ENCODE assay signal across 13 mouse cellular contexts in genomic region chr7:133608631-133609340, GRCm38 (mm10). TPM values are rescaled to one million over a fixed set of nuclear protein-coding genes. Genes with fewer than 3 reads are reported as not detected.
DNase-seq lines count a peak whose midpoint lies in the region; ATAC-seq and TF ChIP-seq lines count a peak whose summit lies in the region.
"Had no signal": no experiment of that assay in that cellular context is flagged by ENCODE, and none has a peak within 500 bp of the region (broad histone marks: within the 10 kb centered on the region; RNA-seq: fewer than 3 reads in every experiment).

No protein-coding gene starts in this region.

- TF ChIP-seq CTCF in lung, embryonic 14.5 days (IDR thresholded peaks at IDR 0.05; ENCODE audit: low read depth) = no peak
- no peak for TF ChIP-seq CTCF in midbrain, postnatal 0 days (IDR thresholded peaks at IDR 0.05)

- no peak overlapping the region for H3K4me3 ChIP-seq in lung, embryonic 14.5 days (ENCODE audit: low read depth, low read length)
- no peak overlapping the region for H3K4me3 ChIP-seq in forebrain, embryonic 14.5 days (ENCODE audit: low read depth, low read length)
- no peak overlapping the region for H3K4me3 ChIP-seq in midbrain, postnatal 0 days (ENCODE audit: low read depth, low read length)
- no peak overlapping the region for H3K4me3 ChIP-seq in liver, embryonic 11.5 days (ENCODE audit: low read depth, low read length)
- H3K4me3 ChIP-seq: heart, adult 2 months; liver, embryonic 15.5 days had no signal

- no peak overlapping the region for H3K9ac ChIP-seq in lung, embryonic 14.5 days
- 0 out of 2 replicates have a peak overlapping the region, but pooled peaks have one; percentile 25 for H3K9ac ChIP-seq in forebrain, embryonic 14.5 days (ENCODE audit: low read length)
- no peak overlapping the region for H3K9ac ChIP-seq in midbrain, postnatal 0 days (replicated peaks; ENCODE audit: low read length, poor library complexity, severe bottlenecking)
- H3K9ac ChIP-seq in liver, embryonic 11.5 days (ENCODE audit: low read depth, low read length) = no peak overlapping the region
- H3K9ac ChIP-seq: liver, embryonic 15.5 days had no signal

- H3K4me1 ChIP-seq in lung, embryonic 14.5 days (ENCODE audit: insufficient read depth) = no peaks in the 10 kb centered on the region
- H3K4me1 ChIP-seq in forebrain, embryonic 14.5 days (ENCODE audit: control insufficient read depth, insufficient read depth, low read length) = peaks cover 21% of the 10 kb centered on the region
- H3K4me1 ChIP-seq in midbrain, postnatal 0 days (ENCODE audit: insufficient read depth, low read length) = peaks cover 12% of the 10 kb centered on the region
- H3K4me1 ChIP-seq in liver, embryonic 11.5 days (replicated peaks; ENCODE audit: control insufficient read depth, insufficient read depth, low read length) = no peaks in the 10 kb centered on the region
- H3K4me1 ChIP-seq: liver, embryonic 15.5 days had no signal

- peak overlapping the region; percentile 44 for H3K4me2 ChIP-seq in lung, embryonic 14.5 days
- H3K4me2 ChIP-seq in forebrain, embryonic 14.5 days (ENCODE audit: low read length) = peak overlapping the region; percentile 28; the same call in 1 of the 2 replicates
- peak overlapping the region; percentile 38 for H3K4me2 ChIP-seq in midbrain, postnatal 0 days (ENCODE audit: low read depth, low read length, poor library complexity, severe bottlenecking)
- H3K4me2 ChIP-seq in liver, embryonic 11.5 days = no peak overlapping the region
- H3K4me2 ChIP-seq: liver, embryonic 15.5 days had no signal

- H3K9me3 ChIP-seq in lung, embryonic 14.5 days (ENCODE audit: low read depth, low read length) = no peaks in the 10 kb centered on the region
- no peaks in the 10 kb centered on the region for H3K9me3 ChIP-seq in forebrain, embryonic 14.5 days (replicated peaks; ENCODE audit: control insufficient read depth, low read length)
- no peaks in the 10 kb centered on the region for H3K9me3 ChIP-seq in midbrain, postnatal 0 days (ENCODE audit: low read length)
- H3K9me3 ChIP-seq in liver, embryonic 11.5 days (ENCODE audit: control insufficient read depth, low read length) = no peaks in the 10 kb centered on the region
- H3K9me3 ChIP-seq: liver, embryonic 15.5 days had no signal

- H3K27ac ChIP-seq in lung, embryonic 14.5 days (ENCODE audit: low read depth) = peak overlapping the region; percentile 79
- peak overlapping the region; percentile 79 for H3K27ac ChIP-seq in forebrain, embryonic 14.5 days (ENCODE audit: low read depth, low read length)
- peak overlapping the region; percentile 51 for H3K27ac ChIP-seq in midbrain, postnatal 0 days (ENCODE audit: low read depth, low read length)
- H3K27ac ChIP-seq in liver, embryonic 11.5 days (ENCODE audit: low read depth, low read length) = no peak overlapping the region
- H3K27ac ChIP-seq: heart, adult 2 months; liver, embryonic 15.5 days had no signal

- WGBS in lung, embryonic 14.5 days = 39% methylated on average over 13 of the region's 13 CpGs
- 48% methylated on average over 13 of the region's 13 CpGs for WGBS in forebrain, embryonic 14.5 days
- 30% methylated on average over 13 of the region's 13 CpGs for WGBS in midbrain, postnatal 0 days
- WGBS in liver, embryonic 11.5 days = 74% methylated on average over 13 of the region's 13 CpGs

- no peak for DNase-seq in frontal cortex, postnatal 25 days (ENCODE audit: low spot score in 2 of 2)
- peak; percentile 44 for DNase-seq in lung, embryonic 14.5 days
- no peak for DNase-seq in lung, postnatal 14 days
- DNase-seq in forebrain, embryonic 14.5 days (ENCODE audit: low spot score) = peak; percentile 68
- DNase-seq in midbrain, postnatal 0 days (ENCODE audit: low spot score) = peak; percentile 18
- no peak for DNase-seq in thymus, adult 18-20 months
- no peak for DNase-seq in liver, embryonic 11.5 days (ENCODE audit: low spot score)
- DNase-seq: heart, adult 2 months had no signal

- no peaks in the 10 kb centered on the region for H3K36me3 ChIP-seq in lung, embryonic 14.5 days (ENCODE audit: insufficient read depth)
- no peaks in the 10 kb centered on the region for H3K36me3 ChIP-seq in forebrain, embryonic 14.5 days (ENCODE audit: control insufficient read depth, insufficient read depth, low read length)
- H3K36me3 ChIP-seq in midbrain, postnatal 0 days (ENCODE audit: insufficient read depth, low read length) = no peaks in the 10 kb centered on the region
- no peaks in the 10 kb centered on the region for H3K36me3 ChIP-seq in liver, embryonic 11.5 days (ENCODE audit: control insufficient read depth, insufficient read depth, low read length)
- H3K36me3 ChIP-seq: liver, embryonic 15.5 days had no signal

- no peaks in the 10 kb centered on the region for H3K27me3 ChIP-seq in lung, embryonic 14.5 days (ENCODE audit: insufficient read depth, low read length)
- no peaks in the 10 kb centered on the region for H3K27me3 ChIP-seq in forebrain, embryonic 14.5 days (replicated peaks; ENCODE audit: control insufficient read depth, insufficient read depth, low read length)
- H3K27me3 ChIP-seq in midbrain, postnatal 0 days (ENCODE audit: insufficient read depth, low read length) = no peaks in the 10 kb centered on the region
- no peaks in the 10 kb centered on the region for H3K27me3 ChIP-seq in liver, embryonic 11.5 days (replicated peaks; ENCODE audit: control insufficient read depth, insufficient read depth, low read length)
- H3K27me3 ChIP-seq: liver, embryonic 15.5 days had no signal

- peak; percentile 86 for ATAC-seq in frontal cortex, adult (ENCODE audit: low TSS enrichment)
- ATAC-seq in lung, embryonic 14.5 days (ENCODE audit: insufficient read depth) = no peak
- ATAC-seq in forebrain, embryonic 14.5 days = no peak
- no peak for ATAC-seq in midbrain, postnatal 0 days (ENCODE audit: low FRiP score)
- ATAC-seq in liver, embryonic 11.5 days (replicated peaks; ENCODE audit: low FRiP score) = no peak

RNA-seq across cellular contexts. Expression of gene Tex36, which starts 6.8 kb away (rescaled TPM):
- 0.32 TPM in 1 of 2 replicates, not detected in the other for polyA plus RNA-seq in lung, embryonic 14.5 days (2014; fragmentation: Nextera tagmentation; extraction: Ambion mirVana)
- not detected in 2 replicates for polyA plus RNA-seq in forebrain, embryonic 14.5 days (2014; fragmentation: Nextera tagmentation; extraction: Ambion mirVana)
- total RNA-seq in midbrain, postnatal 0 days (2014; rRNA removed) = not detected in 2 replicates
- 0.29 and 0.38 TPM in 2 replicates for polyA plus RNA-seq in midbrain, postnatal 0 days (2015; fragmentation: Nextera tagmentation; extraction: Ambion mirVana)
- not detected in 2 replicates for polyA plus RNA-seq in liver, embryonic 11.5 days (2014; fragmentation: Nextera tagmentation; extraction: Ambion mirVana)
- total RNA-seq: CH12.LX; heart, adult 2 months; layer of hippocampus, postnatal 14 days had no signal
- polyA plus RNA-seq: heart, adult 2 months; liver, embryonic 15.5 days; small intestine, adult 2 months had no signal

RNA-seq across cellular contexts. Expression of gene Edrf1, which starts 28.6 kb away (rescaled TPM):
- polyA plus RNA-seq in lung, embryonic 14.5 days (2014; fragmentation: Nextera tagmentation; extraction: Ambion mirVana) = 22.8 and 25.0 TPM in 2 replicates
- 22.8 and 26.2 TPM in 2 replicates for polyA plus RNA-seq in forebrain, embryonic 14.5 days (2014; fragmentation: Nextera tagmentation; extraction: Ambion mirVana)
- total RNA-seq in midbrain, postnatal 0 days (2014; rRNA removed) = 25.6 and 33.2 TPM in 2 replicates
- polyA plus RNA-seq in midbrain, postnatal 0 days (2015; fragmentation: Nextera tagmentation; extraction: Ambion mirVana) = 9.3 and 10.5 TPM in 2 replicates
- 23.0 and 24.4 TPM in 2 replicates for polyA plus RNA-seq in liver, embryonic 11.5 days (2014; fragmentation: Nextera tagmentation; extraction: Ambion mirVana)

Comparison
In these comparisons a context has a peak if more than half of its experiments do, and no peak if none do; other contexts are left out.
1. DNase-seq: peak in lung, embryonic 14.5 days (single experiment), forebrain, embryonic 14.5 days (single experiment) and midbrain, postnatal 0 days (single experiment); none in frontal cortex, postnatal 25 days (0 of 2), lung, postnatal 14 days (single experiment), thymus, adult 18-20 months (0 of 2) and liver, embryonic 11.5 days (single experiment).